Mouse (Mus musculus): ENCODE measurements around the gene Lims1.

DNA sequence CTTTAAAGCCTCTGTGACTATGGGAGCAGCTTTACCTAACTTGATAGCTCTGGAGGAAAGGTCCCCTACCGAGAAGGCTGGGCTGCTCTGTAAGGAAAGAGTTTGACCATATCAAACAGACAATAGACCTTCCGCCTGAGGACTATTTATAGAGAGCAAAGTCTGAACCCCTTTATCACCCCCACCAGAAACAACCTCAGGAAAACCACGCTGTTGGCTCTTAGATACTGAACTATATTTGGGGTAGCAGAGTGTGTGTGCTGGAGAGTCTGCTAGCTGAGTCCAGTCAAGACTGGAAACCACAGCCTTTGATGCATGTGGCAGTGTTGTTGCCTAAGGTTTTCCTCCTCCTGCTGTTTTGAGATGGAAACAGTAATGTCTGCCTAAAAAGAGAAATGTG, 31.3 kb downstream of the Lims1 start:
- TF ChIP-seq CTCF (IDR thresholded peaks at IDR 0.05) = no peak
- TF ChIP-seq EP300 (IDR thresholded peaks at IDR 0.05) = no peak

Data from lung, postnatal 0 days (tissue).